Mouse (Mus musculus) intestine, embryonic 14.5 days (tissue): Measurements from ENCODE around the gene Hoxd3. TPM values are rescaled to one million over a fixed set of nuclear protein-coding genes. Genes with fewer than 3 reads are reported as not detected.
A peak's percentile ranks its signal among the peaks of the same experiment; 100 is the strongest.

ENCODE experiments used
- ATAC-seq: fragments of 200-750 bp; cut with Nextera tagmentation; replicated peaks from 2 replicates; pipeline ENCODE4 v1.8.0; 2017; ENCODE audit warnings: low read depth, moderate number of reproducible peaks, moderate TSS enrichment, moderate library complexity; ENCODE audit not compliant: low FRiP score, low TSS enrichment
- DNase-seq: peaks from one replicate; pipeline ENCODE4 v3.0.0-alpha.2; 2018; ENCODE audit warnings: low spot score
- H3K27ac ChIP-seq: fragments of 300-500 bp; sonication (generic); 2 replicates; pipeline ENCODE4 v1.5.1; 2014; ENCODE audit warnings: low read depth, mild to moderate bottlenecking, control low read depth
- H3K27me3 ChIP-seq: fragments of 300-500 bp; sonication (generic); replicated peaks from 2 replicates; pipeline ENCODE4 v1.6.1; 2014; ENCODE audit warnings: low read length, control low read depth; ENCODE audit not compliant: control insufficient read depth, insufficient read depth
- H3K36me3 ChIP-seq: fragments of 300-500 bp; sonication (generic); 2 replicates; pipeline ENCODE4 v1.6.1; 2014; ENCODE audit warnings: low read length, control low read depth; ENCODE audit not compliant: control insufficient read depth, insufficient read depth
- H3K4me1 ChIP-seq: fragments of 300-500 bp; sonication (generic); replicated peaks from 2 replicates; pipeline ENCODE4 v1.6.1; 2014; ENCODE audit warnings: low read length, control low read depth, mixed read lengths; ENCODE audit not compliant: control insufficient read depth, insufficient read depth
- H3K4me2 ChIP-seq: fragments of 300-500 bp; sonication (generic); 2 replicates; pipeline ENCODE4 v1.6.1; 2014; ENCODE audit warnings: low read length
- H3K4me3 ChIP-seq: fragments of 300-500 bp; sonication (generic); 2 replicates; pipeline ENCODE4 v1.5.1; 2014; ENCODE audit warnings: low read depth, low read length, control low read depth, mixed read lengths
- H3K9ac ChIP-seq: fragments of 300-500 bp; sonication (generic); 2 replicates; pipeline ENCODE4 v1.6.1; 2014; ENCODE audit warnings: mild to moderate bottlenecking, low read length
- H3K9me3 ChIP-seq: fragments of 300-500 bp; sonication (generic); 2 replicates; pipeline ENCODE4 v1.6.1; 2016; ENCODE audit warnings: low read length, control low read depth; ENCODE audit not compliant: control insufficient read depth
- WGBS: fragments of 180-500 bp; shearing (Covaris S2); extraction: QIAGEN DNeasy Blood & Tissue Kit; methylation state at CpG from one replicate; pipeline ENCODE4 v1.1.7; 2014; 5-methylcytosine and 5-hydroxymethylcytosine counted together
- polyA plus RNA-seq: library from polyadenylated mRNA; unstranded; fragments of >200 nt; fragmentation: Nextera tagmentation; extraction: Ambion mirVana; gene quantifications from 2 replicates; pipeline ENCODE4 v1.2.1, GENCODE M21; 2014

The Hoxd3 gene
- polyA plus RNA-seq, 1 experiment from 2014 or later, result 27.6 TPM

DNA sequence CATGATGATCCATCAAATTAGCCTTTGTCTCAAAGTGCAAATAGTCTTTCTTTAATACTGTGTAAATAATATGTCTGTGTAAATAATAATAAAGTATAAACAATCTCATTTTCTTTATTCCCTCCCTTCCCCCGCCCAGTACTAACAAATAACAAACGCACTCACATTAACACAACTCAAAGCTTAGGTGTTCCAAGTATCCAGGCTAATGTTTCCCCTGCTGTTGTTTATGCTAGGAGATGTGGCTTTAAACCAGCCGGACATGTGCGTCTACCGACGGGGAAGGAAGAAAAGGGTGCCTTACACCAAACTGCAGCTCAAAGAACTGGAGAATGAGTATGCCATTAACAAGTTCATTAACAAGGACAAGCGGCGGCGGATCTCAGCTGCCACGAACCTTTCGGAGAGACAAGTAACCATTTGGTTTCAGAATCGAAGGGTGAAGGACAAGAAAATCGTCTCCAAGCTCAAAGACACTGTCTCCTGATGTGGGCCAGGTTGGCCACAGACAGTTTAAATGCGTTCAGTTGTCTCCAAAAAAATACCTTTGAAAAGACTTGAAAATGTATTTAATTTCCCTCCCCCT lies 42.0 kb upstream of the Hoxd3 start:
- Histone ChIP-seq H3K27me3 (peaks cover 100% of the 10 kb centered on the region), H3K9ac (no peak overlapping the region)

DNA sequence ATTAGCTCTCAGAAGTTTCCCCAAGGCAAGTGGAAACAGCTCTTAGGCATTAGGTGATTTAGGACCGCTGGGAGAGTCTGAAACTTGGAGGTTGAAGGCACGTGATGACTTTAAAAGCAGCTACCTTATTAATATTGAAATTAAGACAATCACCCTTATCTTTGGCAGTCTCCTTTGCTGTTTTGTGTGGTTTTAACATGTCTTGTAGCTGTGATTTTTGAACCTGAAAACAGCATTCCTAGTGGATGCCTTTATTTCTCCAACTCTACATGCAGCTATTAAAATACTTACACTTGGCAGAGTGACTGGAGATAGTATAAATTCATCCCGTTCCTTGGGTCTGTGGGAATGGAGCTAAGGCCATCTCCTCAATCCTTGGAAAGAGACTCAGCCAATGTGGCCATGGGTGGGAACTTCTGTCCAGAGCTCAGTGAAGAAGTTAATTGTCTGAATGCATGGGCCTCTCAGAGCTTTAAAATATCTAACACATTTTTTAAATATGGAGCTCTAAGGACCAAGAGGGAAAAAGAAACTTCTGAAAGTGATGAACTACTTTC lies 41.0 kb upstream of the Hoxd3 start:
- no peak overlapping the region for H3K9ac ChIP-seq
- WGBS, result 5% methylated on average over 3 of the region's 3 CpGs
- peaks cover 6% of the 10 kb centered on the region; the same call in 1 of the 2 replicates for H3K4me1 ChIP-seq
- H3K9me3 ChIP-seq, result no peaks in the 10 kb centered on the region
- H3K27ac ChIP-seq, result no peak overlapping the region
- no peak overlapping the region for H3K4me2 ChIP-seq
- no peak for ATAC-seq
- no peak overlapping the region for H3K4me3 ChIP-seq
- H3K36me3 ChIP-seq, result no peaks in the 10 kb centered on the region
- peaks cover 100% of the 10 kb centered on the region for H3K27me3 ChIP-seq
- DNase-seq, result peak; percentile 54

More for the DNA sequence above, 42.0 kb upstream of the Hoxd3 start:
- peaks cover 6% of the 10 kb centered on the region; the same call in 1 of the 2 replicates for H3K4me1 ChIP-seq
- WGBS, result 3% methylated on average over 14 of the region's 14 CpGs
- no peaks in the 10 kb centered on the region for H3K36me3 ChIP-seq
- no peaks in the 10 kb centered on the region for H3K9me3 ChIP-seq
- no peak overlapping the region for H3K27ac ChIP-seq
- no peak overlapping the region for H3K4me3 ChIP-seq
- 0 out of 2 replicates have a peak overlapping the region, but pooled peaks have one; percentile 6 for H3K4me2 ChIP-seq
- DNase-seq (peak; percentile 77), ATAC-seq (no peak)

DNA sequence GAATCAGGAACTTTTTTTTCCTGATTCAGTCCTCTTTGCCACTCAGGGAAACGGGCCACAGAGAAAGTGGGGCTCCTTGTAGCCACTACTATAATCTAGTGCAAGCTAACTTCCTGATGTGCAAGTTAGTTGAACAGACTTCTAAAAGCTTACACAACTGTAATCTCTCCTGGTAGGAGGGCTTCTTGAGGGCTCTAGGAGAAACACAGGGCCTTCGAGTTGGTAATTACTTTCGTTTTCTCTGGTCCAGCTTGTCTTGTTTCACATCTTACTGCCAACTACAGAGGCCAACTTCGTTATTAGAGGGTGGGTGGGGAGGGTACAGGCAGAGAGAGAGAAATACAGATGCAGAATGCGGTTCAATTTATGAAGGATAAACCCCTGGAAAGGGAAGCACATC lies 39.9 kb upstream of the Hoxd3 start:
- Histone ChIP-seq H3K4me1 (peaks cover 6% of the 10 kb centered on the region; the same call in 1 of the 2 replicates), H3K27me3 (peaks cover 100% of the 10 kb centered on the region), H3K36me3 (no peaks in the 10 kb centered on the region), H3K9me3 (no peaks in the 10 kb centered on the region), H3K4me2 (no peak overlapping the region), H3K4me3 (no peak overlapping the region), H3K9ac (no peak overlapping the region), H3K27ac (no peak overlapping the region)
- 15% methylated on average over 5 of the region's 5 CpGs for WGBS
- no peak for ATAC-seq
- peak; percentile 68 for DNase-seq

DNA sequence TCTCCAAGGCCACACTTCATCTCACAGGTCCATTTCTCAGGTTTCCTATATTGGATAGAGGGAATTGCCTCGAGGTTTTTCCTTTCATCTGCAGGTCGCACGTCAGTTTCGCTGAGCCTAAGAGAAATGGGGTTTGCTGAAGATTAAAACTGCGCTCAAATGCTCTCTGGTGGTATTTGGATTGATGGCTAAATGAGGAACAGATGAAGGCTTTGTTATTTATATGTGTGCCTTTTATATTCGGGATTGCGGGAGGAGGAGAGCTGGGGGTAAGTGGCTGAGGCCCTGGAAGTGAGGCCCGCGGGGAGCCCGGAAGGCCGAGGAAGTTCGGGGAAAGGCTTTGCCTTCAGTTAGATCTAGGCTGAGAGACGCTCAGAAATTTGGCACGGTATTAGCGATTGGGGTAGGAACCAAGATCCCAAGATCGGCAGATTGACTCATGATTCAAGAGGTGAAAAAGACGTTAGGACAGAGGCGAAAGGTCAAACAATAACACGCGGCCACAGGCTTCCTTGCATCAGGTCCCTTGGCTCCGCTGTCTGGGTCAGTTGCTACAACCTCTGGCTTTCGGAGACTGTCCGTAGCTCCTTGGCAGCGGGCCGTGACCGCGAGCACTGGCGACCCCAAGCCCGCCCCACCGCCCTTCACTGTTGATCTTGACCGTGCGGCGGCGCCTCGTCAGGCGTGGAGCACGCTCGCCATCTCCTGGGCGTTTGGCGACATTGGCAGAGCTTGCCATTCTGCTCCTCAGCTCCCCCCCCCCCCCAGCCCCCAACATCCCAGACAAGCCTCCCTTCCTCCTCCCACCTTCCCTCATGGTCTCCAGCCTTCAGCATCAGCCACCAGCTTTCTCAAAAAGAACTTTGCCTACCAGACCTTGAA lies 39.0 kb upstream of the Hoxd3 start:
- WGBS, result 3% methylated on average over 40 of the region's 40 CpGs
- Histone ChIP-seq H3K4me1 (peaks cover 5% of the 10 kb centered on the region; the same call in 1 of the 2 replicates), H3K27me3 (peaks cover 100% of the 10 kb centered on the region), H3K36me3 (no peaks in the 10 kb centered on the region), H3K9me3 (no peaks in the 10 kb centered on the region), H3K4me3 (peak overlapping the region; percentile 28), H3K4me2 (peak overlapping the region; percentile 47), H3K27ac (no peak overlapping the region), H3K9ac (no peak overlapping the region)
- peak; percentile 79 for DNase-seq
- no peak; the same call in 1 of the 2 replicates for ATAC-seq

DNA sequence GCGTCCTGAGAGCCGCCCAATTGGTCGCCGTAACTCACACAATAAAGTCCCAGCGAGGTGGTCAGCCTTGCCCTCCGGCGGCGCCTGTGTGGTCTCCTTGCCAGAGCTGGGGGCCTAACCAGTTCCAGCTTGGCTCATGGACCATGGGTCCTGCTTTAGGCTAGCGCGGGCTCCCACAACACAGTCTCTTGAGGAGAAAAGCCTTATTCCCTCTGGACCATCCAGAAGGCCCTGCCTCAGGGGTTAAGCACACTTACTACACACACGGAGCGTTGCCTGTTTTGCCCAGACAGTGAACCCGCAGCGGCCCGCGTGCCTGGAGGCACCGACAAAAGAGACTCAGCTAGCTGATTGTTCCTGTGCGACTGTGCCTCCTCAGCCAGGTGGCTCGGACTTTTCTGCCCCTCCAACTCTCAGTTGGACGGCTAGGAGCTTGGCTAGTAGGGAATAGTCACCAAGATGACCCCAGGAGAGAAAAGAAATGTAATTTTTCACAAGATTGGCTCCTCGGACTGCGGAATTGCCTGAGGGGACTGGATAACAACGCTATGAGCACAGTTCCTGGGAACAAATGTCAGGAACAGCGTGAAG lies 37.8 kb upstream of the Hoxd3 start:
- Histone ChIP-seq H3K9ac (no peak overlapping the region), H3K4me3 (no peak overlapping the region), H3K27me3 (peaks cover 100% of the 10 kb centered on the region), H3K4me1 (no peaks in the 10 kb centered on the region), H3K4me2 (no peak overlapping the region), H3K9me3 (no peaks in the 10 kb centered on the region), H3K36me3 (no peaks in the 10 kb centered on the region), H3K27ac (no peak overlapping the region)
- WGBS, result 5% methylated on average over 24 of the region's 24 CpGs
- DNase-seq, result peak; percentile 62
- no peak for ATAC-seq

DNA sequence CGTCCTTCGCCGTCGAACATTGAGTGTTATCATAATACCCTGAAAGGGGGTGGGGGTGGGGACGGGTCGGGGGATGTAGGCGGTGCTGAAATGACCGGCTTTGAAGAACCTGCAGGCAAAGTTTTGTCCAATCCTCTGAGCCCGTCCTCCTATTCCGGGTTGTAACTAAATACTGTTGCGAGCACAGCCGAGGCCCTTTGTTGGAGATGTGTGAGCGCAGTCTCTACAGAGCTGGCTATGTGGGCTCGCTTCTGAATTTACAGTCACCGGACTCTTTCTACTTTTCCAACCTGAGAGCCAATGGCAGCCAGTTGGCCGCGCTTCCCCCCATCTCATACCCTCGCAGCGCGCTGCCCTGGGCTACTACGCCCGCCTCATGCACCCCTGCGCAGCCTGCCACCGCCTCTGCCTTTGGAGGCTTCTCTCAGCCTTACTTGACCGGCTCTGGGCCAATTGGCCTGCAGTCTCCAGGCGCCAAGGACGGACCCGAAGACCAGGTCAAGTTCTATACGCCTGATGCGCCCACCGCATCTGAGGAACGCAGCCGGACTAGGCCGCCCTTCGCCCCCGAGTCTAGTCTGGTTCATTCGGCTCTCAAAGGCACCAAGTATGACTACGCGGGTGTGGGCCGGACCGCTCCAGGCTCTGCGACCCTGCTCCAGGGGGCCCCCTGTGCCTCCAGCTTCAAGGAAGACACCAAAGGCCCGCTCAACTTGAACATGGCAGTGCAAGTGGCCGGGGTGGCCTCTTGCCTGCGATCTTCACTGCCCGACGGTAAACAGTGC lies 36.7 kb upstream of the Hoxd3 start, which contains the start of gene Hoxd12:
Gene Hoxd12, plus strand, starts transcription at position 133 of the 785 bp plus-strand sequence.
- H3K4me3 ChIP-seq, result no peak within 1 kb of the TSS; the same call in 1 of the 2 replicates
- DNase-seq (peak; percentile 68), ATAC-seq (no peak)
- WGBS, result 2% methylated on average over 47 of the region's 47 CpGs
- H3K4me2 ChIP-seq, result peak within 1 kb of the TSS; percentile 18; the same call in 1 of the 2 replicates
- H3K27me3 ChIP-seq, result peaks cover 100% of the 10 kb centered on the region
- no peak within 1 kb of the TSS for H3K9ac ChIP-seq
- no peak within 1 kb of the TSS for H3K27ac ChIP-seq
- H3K9me3 ChIP-seq, result no peaks in the 10 kb centered on the region
- H3K36me3 ChIP-seq, result no peaks in the 10 kb centered on the region
- H3K4me1 ChIP-seq, result no peaks in the 10 kb centered on the region

DNA sequence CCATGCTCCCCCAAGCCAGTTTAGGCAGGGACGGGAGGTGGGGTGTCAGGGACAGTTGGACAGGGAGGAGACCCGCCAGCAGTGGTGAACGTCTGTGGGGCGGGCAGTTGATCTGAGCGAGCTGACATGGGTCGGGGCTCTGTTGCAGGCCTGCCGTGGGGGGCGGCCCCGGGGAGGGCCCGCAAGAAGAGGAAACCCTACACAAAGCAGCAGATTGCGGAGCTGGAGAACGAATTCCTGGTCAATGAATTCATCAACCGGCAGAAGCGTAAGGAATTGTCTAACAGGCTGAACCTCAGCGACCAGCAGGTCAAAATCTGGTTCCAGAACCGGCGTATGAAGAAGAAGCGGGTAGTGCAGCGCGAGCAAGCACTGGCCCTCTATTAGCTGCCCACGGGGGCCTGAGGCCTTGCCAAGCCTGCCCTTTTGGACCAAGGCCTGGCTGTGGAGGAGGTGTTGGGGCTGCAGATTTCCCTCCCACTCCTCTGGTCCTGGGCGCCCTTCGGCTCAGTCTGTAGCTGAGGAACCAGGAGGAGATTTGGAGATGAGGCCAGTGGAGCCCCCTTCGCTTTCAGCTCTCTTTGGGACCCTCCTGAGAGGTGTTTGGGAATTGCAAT lies 36.0 kb upstream of the Hoxd3 start:
- H3K4me3 ChIP-seq, result no peak overlapping the region; the same call in 1 of the 2 replicates
- H3K27me3 ChIP-seq, result peaks cover 100% of the 10 kb centered on the region
- H3K9ac ChIP-seq, result no peak overlapping the region
- no peaks in the 10 kb centered on the region for H3K36me3 ChIP-seq
- no peaks in the 10 kb centered on the region for H3K4me1 ChIP-seq
- no peaks in the 10 kb centered on the region for H3K9me3 ChIP-seq
- H3K4me2 ChIP-seq, result peak overlapping the region; percentile 18; the same call in 1 of the 2 replicates
- 3% methylated on average over 24 of the region's 24 CpGs for WGBS
- ATAC-seq (no peak), DNase-seq (no peak)
- H3K27ac ChIP-seq, result no peak overlapping the region
